Mouse (Mus musculus): ENCODE data around the gene Actl6a.

DNA sequence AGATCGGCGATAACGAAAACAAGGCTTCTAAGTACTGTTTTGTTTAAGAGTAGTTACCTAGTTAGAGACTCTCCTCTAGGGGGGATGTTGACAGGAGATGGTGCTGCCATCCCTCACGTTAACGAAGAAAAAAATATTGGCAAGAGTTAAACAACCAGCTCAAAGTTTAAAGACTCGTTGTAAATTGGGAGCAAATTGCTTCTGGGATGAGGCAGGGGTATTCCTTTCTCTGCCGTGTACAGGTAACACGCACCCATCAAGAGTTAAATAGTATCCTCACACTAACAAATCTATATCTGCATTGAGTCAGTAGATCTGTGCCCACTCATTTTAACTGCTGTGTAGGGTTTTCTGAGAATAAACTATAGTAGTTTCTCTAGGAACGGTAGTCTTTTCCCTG, 3.3 kb downstream of the Actl6a start:
- TF ChIP-seq GATA1 (IDR thresholded peaks at IDR 0.05; ENCODE audit: low read length) (no peak), TAL1 (IDR thresholded peaks at IDR 0.05; ENCODE audit: low read length) (no peak)

Data from erythroblast, embryonic 14.5 days (primary cell).